Mouse (Mus musculus) liver, adult (tissue): ENCODE measurements around the gene Hdac7.

Experiments
- GATA4 ChIP-seq: IDR thresholded peaks from 2 replicates; pipeline ENCODE4 v1.6.1; 2014; ENCODE audit warnings: mild to moderate bottlenecking, low read length; ENCODE audit not compliant: insufficient replicate concordance

Gene Hdac7

GRCm38 (mm10) chr15:97842058-97842457 lies 2.2 kb downstream of the Hdac7 start:
- no peak for TF ChIP-seq GATA4

GRCm38 (mm10) chr15:97841383-97841782 lies 2.9 kb downstream of the Hdac7 start:
- no peak for TF ChIP-seq GATA4

- TF ChIP-seq GATA4 = no peak
Observed at GRCm38 (mm10) chr15:97840781-97841180, 3.5 kb downstream of the Hdac7 start.

- TF ChIP-seq GATA4 = peak; percentile 8; the same call in 1 of the 2 replicates
Observed at GRCm38 (mm10) chr15:97839991-97840455, 4.3 kb downstream of the Hdac7 start.

GRCm38 (mm10) chr15:97839473-97839872 lies 4.8 kb downstream of the Hdac7 start:
- TF ChIP-seq GATA4 = no peak

- no peak for TF ChIP-seq GATA4
Observed at GRCm38 (mm10) chr15:97839012-97839411, 5.3 kb downstream of the Hdac7 start.

- no peak for TF ChIP-seq GATA4
Observed at GRCm38 (mm10) chr15:97838395-97838794, 5.9 kb downstream of the Hdac7 start.

- no peak for TF ChIP-seq GATA4
Observed at GRCm38 (mm10) chr15:97837491-97838061, 6.7 kb downstream of the Hdac7 start.

GRCm38 (mm10) chr15:97836894-97837247 lies 7.4 kb downstream of the Hdac7 start:
- TF ChIP-seq GATA4 = no peak

GRCm38 (mm10) chr15:97836153-97836893 lies 8.0 kb downstream of the Hdac7 start:
- TF ChIP-seq GATA4 = no peak

GRCm38 (mm10) chr15:97832764-97833479 lies 11.4 kb downstream of the Hdac7 start:
- TF ChIP-seq GATA4 = no peak

- no peak for TF ChIP-seq GATA4
Observed at GRCm38 (mm10) chr15:97831987-97832640, 12.2 kb downstream of the Hdac7 start.

- TF ChIP-seq GATA4 = peak; percentile 83; the same call in 1 of the 2 replicates
Observed at GRCm38 (mm10) chr15:97831242-97831986, 12.9 kb downstream of the Hdac7 start.

GRCm38 (mm10) chr15:97830788-97831241 lies 13.5 kb downstream of the Hdac7 start:
- no peak for TF ChIP-seq GATA4
